Mouse (Mus musculus) adrenal gland (tissue): ENCODE results near the gene Phf2.

Experiments
- intact Hi-C: fragments of 180-260 bp; cut with DNase I; formaldehyde crosslinking; loops from one replicate; pipeline ENCODE4 v1.15.1; 2025

Phf2 gene

GRCm38 (mm10) chr13:48858054-48858453 lies 12.9 kb downstream of the Phf2 start:
- intact Hi-C loops, result loop anchor here (5.0 kb wide), 1 partner anchor 36 kb away; no protein-coding TSS in a partner anchor

GRCm38 (mm10) chr13:48857246-48857932 lies 13.5 kb downstream of the Phf2 start:
- intact Hi-C loops, result loop anchor here (5.0 kb wide), 1 partner anchor 35 kb away; no protein-coding TSS in a partner anchor

GRCm38 (mm10) chr13:48853947-48854346 lies 17.0 kb downstream of the Phf2 start:
- intact Hi-C loops, result no loop called here

- intact Hi-C loops, result no loop called here
Measured at GRCm38 (mm10) chr13:48853475-48853874, 17.4 kb downstream of the Phf2 start.

- intact Hi-C loops, result no loop called here
Measured at GRCm38 (mm10) chr13:48852859-48853258, 18.1 kb downstream of the Phf2 start.

GRCm38 (mm10) chr13:48851719-48852118 lies 19.2 kb downstream of the Phf2 start:
- intact Hi-C loops, result no loop called here

- intact Hi-C loops, result no loop called here
Measured at GRCm38 (mm10) chr13:48850771-48851170, 20.1 kb downstream of the Phf2 start.

GRCm38 (mm10) chr13:48850326-48850725 lies 20.6 kb downstream of the Phf2 start:
- intact Hi-C loops, result no loop called here

- intact Hi-C loops, result no loop called here
Measured at GRCm38 (mm10) chr13:48849155-48849554, 21.8 kb downstream of the Phf2 start.

GRCm38 (mm10) chr13:48845308-48845707 lies 25.6 kb downstream of the Phf2 start:
- intact Hi-C loops, result no loop called here

- intact Hi-C loops, result no loop called here
Measured at GRCm38 (mm10) chr13:48843530-48843929, 27.4 kb downstream of the Phf2 start.

GRCm38 (mm10) chr13:48841905-48842592 lies 28.9 kb downstream of the Phf2 start:
- intact Hi-C loops, result no loop called here

- intact Hi-C loops, result no loop called here
Measured at GRCm38 (mm10) chr13:48838284-48838683, 32.6 kb downstream of the Phf2 start.

- intact Hi-C loops, result no loop called here
Measured at GRCm38 (mm10) chr13:48837537-48837936, 33.4 kb downstream of the Phf2 start.

GRCm38 (mm10) chr13:48830528-48831250 lies 40.2 kb downstream of the Phf2 start:
- intact Hi-C loops, result no loop called here

GRCm38 (mm10) chr13:48829780-48830179 lies 41.1 kb downstream of the Phf2 start:
- intact Hi-C loops, result no loop called here

GRCm38 (mm10) chr13:48822871-48823270 lies 48.0 kb downstream of the Phf2 start:
- intact Hi-C loops, result loop anchor here (5.0 kb wide), 1 partner anchor 34 kb away; no protein-coding TSS in a partner anchor

- intact Hi-C loops, result loop anchor here (5.0 kb wide), 1 partner anchor 35 kb away; no protein-coding TSS in a partner anchor
Measured at GRCm38 (mm10) chr13:48822288-48822687, 48.6 kb downstream of the Phf2 start.

GRCm38 (mm10) chr13:48819131-48819530 lies 51.8 kb downstream of the Phf2 start:
- intact Hi-C loops, result loop anchor here (10.0 kb wide), 1 partner anchor 366 kb away; the partner anchor contains the start of gene Ninj1

- intact Hi-C loops, result loop anchor here (10.0 kb wide), 1 partner anchor 370 kb away; the partner anchor contains the start of gene Ninj1
Measured at GRCm38 (mm10) chr13:48814406-48814805, 56.5 kb downstream of the Phf2 start.

- intact Hi-C loops, result loop anchor here (10.0 kb wide), 1 partner anchor 374 kb away; the partner anchor contains the start of gene Ninj1
Measured at GRCm38 (mm10) chr13:48810991-48811390, 59.9 kb downstream of the Phf2 start.
